Mouse (Mus musculus): ENCODE measurements around the gene Apopt1. TPM values are rescaled to one million over a fixed set of nuclear protein-coding genes. Genes with fewer than 3 reads are reported as not detected.
"Not testable (repeated sequence)": the region's sequence is repeated elsewhere in the genome, so short reads cannot be mapped to it uniquely, and the experiment has no call there.

Apopt1 gene
- polyA plus RNA-seq, 1 experiment: 39.8 TPM

GRCm38 (mm10) chr12:111705186-111705973 lies 7.7 kb upstream of the Apopt1 start:
- no peak for DNase-seq (ENCODE audit: low read depth)

GRCm38 (mm10) chr12:111708181-111708580 lies 4.9 kb upstream of the Apopt1 start:
- no peak for DNase-seq (ENCODE audit: low read depth)

- no peak for DNase-seq (ENCODE audit: low read depth)
These were observed 3.0 kb upstream of the Apopt1 start for GRCm38 (mm10) chr12:111710091-111710490.

- no peak for DNase-seq (ENCODE audit: low read depth)
These were observed 585 bp upstream of the Apopt1 start for GRCm38 (mm10) chr12:111712476-111712875.

- DNase-seq (ENCODE audit: low read depth): not testable (repeated sequence)
These were observed 819 bp downstream of the Apopt1 start for GRCm38 (mm10) chr12:111713880-111714279.

GRCm38 (mm10) chr12:111716505-111716904 lies 3.4 kb downstream of the Apopt1 start:
- DNase-seq (ENCODE audit: low read depth): no peak

GRCm38 (mm10) chr12:111718656-111719055 lies 5.6 kb downstream of the Apopt1 start:
- no peak for DNase-seq (ENCODE audit: low read depth)

- no peak for DNase-seq (ENCODE audit: low read depth)
These were observed 7.2 kb downstream of the Apopt1 start for GRCm38 (mm10) chr12:111720222-111720621.

GRCm38 (mm10) chr12:111722654-111723053 lies 9.6 kb downstream of the Apopt1 start:
- no peak for DNase-seq (ENCODE audit: low read depth)

- no peak for DNase-seq (ENCODE audit: low read depth)
These were observed 11.7 kb downstream of the Apopt1 start for GRCm38 (mm10) chr12:111724638-111725337.

- no peak for DNase-seq (ENCODE audit: low read depth)
These were observed 12.5 kb downstream of the Apopt1 start for GRCm38 (mm10) chr12:111725338-111726121.

GRCm38 (mm10) chr12:111726122-111726463 lies 13.0 kb downstream of the Apopt1 start:
- DNase-seq (ENCODE audit: low read depth): no peak

GRCm38 (mm10) chr12:111727956-111728355 lies 14.9 kb downstream of the Apopt1 start:
- no peak for DNase-seq (ENCODE audit: low read depth)

- no peak for DNase-seq (ENCODE audit: low read depth)
These were observed 19.1 kb downstream of the Apopt1 start for GRCm38 (mm10) chr12:111731822-111732807.

- DNase-seq (ENCODE audit: low read depth): no peak
These were observed 19.9 kb downstream of the Apopt1 start for GRCm38 (mm10) chr12:111732921-111733320.

GRCm38 (mm10) chr12:111734912-111735311 lies 21.9 kb downstream of the Apopt1 start:
- DNase-seq (ENCODE audit: low read depth): no peak

- DNase-seq (ENCODE audit: low read depth): not testable (repeated sequence)
These were observed 23.6 kb downstream of the Apopt1 start for GRCm38 (mm10) chr12:111736676-111737075.

GRCm38 (mm10) chr12:111737370-111737769 lies 24.3 kb downstream of the Apopt1 start:
- DNase-seq (ENCODE audit: low read depth): no peak

- DNase-seq (ENCODE audit: low read depth): no peak
These were observed 25.7 kb downstream of the Apopt1 start for GRCm38 (mm10) chr12:111738754-111739153.

GRCm38 (mm10) chr12:111741338-111741737 lies 28.3 kb downstream of the Apopt1 start:
- no peak for DNase-seq (ENCODE audit: low read depth)

- no peak for DNase-seq (ENCODE audit: low read depth)
These were observed 30.4 kb downstream of the Apopt1 start for GRCm38 (mm10) chr12:111743419-111743818.
